Mouse (Mus musculus) urinary bladder, postnatal 10 days (tissue): ENCODE data around the gene Nsun6.

Source experiments
- DNase-seq: peaks from one replicate; pipeline ENCODE4 v3.0.0; 2022; ENCODE audit warnings: low spot score

Gene Nsun6

DNA sequence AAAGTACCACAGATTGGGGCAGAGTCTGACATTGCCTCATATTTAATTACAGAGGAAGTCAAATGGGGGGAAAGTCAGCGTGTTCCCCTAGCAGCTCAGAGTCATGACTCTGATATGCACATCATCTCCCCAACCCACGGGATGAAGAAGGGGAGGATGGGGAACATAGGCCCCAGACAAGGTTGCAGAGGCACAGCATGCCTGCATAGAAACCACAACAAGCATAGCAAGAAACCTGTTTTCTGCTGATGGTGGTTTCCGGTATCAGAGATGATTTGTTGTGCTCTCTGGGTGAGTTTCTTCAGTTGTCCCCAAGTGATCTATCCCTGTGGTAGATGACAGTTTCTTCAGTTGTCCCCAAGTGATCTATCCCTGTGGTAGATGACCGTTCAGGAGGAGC is 62.3 kb downstream of the Nsun6 start:
- DNase-seq: no peak

DNA sequence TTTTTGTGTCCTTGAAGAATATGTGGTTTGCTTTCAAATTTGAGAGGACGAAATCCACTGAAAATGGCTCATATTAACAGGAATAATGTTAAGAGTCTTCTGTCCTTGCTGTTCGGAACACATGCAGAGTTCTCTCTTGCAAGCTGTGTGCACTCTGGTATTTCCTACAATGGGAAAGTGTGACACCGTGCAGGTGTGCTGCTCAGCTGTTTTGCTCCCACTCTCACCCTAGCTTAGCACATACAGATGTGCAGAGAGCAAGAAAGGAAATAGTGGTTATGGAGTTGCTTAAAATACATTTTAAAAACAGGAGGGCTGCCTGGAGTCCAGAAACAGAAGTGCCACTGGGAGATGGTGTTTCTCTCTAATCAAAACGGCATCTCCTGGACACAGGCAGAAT is 65.5 kb downstream of the Nsun6 start:
- DNase-seq: no peak

DNA sequence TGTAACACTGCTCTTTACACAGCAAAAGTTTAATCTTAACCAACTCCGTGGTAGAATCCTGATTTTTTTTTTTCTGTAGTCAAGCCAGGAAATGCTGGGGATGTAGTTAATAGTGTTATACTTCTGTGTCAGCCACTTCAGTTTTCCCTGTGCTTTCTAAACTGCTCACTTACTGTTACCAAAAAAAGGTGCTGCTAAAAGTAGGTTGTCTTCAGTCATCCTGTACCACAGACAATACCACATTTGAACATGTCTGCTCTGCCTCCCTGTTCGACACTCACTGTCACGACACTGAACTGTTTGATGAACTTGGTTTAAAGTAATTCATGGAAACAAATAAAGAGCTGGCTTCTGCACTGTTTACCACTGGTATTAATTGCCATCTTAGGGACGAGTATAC is 66.4 kb downstream of the Nsun6 start:
- DNase-seq: no peak

DNA sequence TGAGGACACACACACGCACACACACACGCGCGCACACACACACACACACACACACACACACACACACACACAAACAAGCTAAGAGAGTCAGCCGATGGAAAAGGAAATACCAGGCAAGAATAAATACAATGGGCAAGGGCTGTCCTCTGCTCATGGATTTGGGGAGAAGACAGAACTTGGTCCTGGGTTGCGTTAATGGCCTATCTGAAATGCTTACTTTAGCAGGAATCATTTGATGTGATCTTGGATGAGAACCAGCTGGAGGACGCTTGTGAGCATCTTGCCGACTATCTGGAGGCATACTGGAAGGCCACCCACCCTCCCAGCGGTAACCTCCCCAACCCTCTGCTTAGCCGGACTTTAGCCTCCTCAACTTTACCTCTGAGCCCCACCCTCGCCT is 70.8 kb downstream of the Nsun6 start:
- no peak for DNase-seq

DNA sequence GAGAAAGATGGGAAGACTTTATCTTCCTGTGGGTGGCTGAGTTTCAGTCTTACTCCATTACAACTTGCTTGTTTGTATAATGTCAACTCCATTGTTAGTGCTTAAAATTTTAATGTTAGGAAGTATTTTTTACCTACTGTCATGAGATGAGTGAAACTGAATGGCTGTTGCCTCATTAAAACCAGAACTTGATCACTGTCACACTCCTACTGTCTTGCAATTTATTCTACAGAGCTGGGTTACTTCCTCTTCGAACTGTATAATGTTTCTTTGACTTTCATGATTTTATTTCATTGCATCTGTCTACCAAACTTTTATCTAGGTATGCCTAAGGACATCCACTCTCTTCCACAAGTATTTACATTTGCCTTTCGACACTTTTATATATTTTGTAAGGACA is 93.4 kb downstream of the Nsun6 start:
- DNase-seq: no peak

DNA sequence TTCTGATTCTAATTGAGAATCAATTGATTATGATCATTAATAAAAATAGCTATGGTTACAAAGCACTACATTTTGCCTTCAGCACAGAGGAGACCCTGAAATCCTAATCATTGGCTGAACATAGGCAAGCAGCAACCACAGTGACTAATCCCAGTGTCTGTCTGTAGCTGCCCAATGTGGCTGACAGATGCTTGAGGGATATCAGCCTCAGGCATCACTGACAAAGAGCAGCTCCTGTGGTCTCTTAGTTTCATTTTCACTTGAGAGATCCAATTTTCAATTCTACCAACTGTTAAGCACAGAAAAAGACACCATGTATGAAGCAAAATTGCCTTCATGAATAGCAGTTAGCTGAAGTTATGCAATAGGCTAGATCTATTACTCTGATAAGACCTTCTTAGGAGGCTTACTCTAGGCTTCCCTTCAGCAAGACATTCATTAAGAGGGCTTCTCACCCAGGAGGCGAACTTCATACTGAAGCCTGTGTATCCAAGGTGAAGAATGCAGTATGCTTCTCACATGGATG is 93.8 kb downstream of the Nsun6 start:
- no peak for DNase-seq

GRCm38 (mm10) chr2:14953090-14953489 is 101.8 kb downstream of the Nsun6 start:
- DNase-seq: no peak
